Mouse (Mus musculus) right cerebral cortex, adult 2 months (tissue): ENCODE data around the gene Apoh.

Experiments used
- DNase-seq, 2 experiments: peaks; one replicate each; pipeline ENCODE4 v3.0.0; 2021 to 2022; ENCODE audit warnings: low spot score in 2 of 2

Gene Apoh

DNA sequence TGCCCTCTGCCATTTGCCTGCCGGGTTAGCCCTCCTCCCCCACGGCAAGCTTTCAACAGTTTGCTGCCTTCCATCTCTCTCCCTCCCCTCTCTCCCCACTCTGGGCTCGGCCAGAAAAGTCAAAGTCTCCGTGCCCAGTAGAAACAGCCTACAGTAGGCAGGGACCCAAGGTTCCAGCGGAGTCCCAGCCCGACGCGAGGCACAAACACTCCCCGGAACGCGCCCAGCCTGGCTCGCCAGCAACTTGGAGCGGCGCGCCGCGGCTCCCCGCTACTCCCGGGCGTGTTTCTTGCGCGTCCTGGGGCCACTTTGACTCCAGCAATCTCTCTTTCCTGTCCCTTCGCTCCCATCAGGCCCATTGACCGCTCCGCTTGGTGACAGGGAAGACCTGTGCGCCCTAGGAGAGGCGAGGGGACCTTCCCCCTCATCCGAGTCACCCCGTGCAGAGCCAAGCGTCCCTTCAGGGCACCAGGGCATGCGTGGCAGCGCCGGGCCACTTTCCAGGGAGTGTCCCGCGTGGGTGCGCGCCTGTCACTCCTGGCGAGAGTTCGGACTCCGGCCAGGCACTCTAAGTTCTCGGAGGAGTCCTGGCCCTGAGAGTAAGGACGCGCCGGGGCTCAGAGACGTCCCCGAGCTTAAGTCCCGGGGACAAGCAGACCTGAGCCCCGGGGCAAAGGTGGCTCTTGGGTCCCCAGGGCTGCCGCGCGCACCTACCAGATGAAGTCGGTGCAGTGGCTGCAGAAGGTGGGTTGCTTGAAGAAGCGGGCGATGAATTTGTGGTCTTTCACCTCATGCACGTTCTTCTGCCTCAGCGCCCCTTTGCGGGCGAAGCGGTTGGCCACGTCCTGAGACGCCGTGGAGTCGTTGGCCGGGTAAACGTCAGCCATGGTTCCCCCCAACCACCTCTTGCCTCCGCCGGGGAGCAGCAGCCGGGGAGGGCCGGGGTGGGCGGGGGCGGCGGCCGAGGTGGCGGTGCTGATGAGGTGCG, at the start of gene Apoh:
TSS of gene Apoh (plus strand) at position 574 of the 988 bp plus-strand sequence.
- peak; percentile 28 to 43 for DNase-seq

DNA sequence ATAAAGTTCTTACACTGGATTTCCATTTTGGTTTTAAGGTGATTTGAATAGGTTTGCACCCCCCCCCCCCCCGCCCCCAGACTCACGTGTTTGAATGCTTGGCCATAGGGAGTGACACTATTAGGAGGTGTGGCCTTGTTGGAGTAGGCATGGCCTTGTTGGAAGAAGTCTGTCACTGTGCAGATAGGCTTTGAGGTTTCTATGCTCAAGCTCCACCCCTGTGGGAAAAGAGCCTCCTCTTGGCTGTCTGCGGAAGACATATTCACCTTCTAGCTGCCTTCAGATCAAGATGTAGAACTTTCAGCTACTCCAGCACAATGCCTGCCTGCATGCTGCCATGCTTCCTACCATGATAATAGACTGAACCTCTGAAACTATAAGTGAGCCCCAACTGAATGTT, 49.3 kb upstream of the Apoh start:
- no peak for DNase-seq

DNA sequence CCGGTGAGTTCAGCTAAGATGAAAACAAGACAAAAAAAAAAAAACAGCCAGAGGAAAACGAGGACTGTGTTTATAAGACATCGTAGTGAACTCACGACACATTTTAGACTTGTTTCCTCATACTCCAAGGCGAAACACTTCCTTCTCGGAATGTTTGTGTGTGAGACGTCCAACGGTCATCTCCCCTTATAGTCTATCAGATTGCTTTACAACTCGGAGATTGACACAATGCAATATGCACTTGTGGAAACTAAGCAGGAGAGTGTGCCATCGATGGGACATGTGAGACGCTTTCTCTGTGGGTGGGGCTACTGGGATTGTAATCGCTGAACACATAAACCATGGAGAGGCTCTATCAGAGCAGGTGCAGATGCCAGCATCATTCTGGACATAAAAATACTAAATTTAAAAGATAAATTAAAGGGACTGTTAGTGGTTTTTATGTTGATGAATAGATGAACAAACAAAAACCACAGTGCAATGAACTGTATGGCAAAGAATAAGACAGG, 48.8 kb upstream of the Apoh start:
- no peak for DNase-seq

DNA sequence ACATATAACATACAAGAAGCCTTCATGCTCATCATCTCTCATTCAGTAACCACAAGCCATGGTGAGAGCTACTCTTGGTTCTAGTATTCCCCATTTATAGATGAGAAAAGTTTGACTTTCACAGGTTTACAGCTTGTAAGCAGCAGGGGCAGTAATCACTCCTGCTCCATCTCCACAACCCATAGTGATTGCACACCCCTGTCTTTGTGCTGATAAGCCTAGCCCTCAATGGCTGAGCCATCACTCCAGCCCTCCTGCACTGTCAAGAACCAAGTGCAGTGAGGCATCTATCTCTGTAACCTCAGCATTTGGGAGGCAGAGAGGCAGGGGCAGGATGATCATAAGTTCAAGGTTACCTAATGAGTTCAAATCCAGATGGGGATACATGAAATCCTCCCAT, 47.8 kb upstream of the Apoh start:
- no peak for DNase-seq

DNA sequence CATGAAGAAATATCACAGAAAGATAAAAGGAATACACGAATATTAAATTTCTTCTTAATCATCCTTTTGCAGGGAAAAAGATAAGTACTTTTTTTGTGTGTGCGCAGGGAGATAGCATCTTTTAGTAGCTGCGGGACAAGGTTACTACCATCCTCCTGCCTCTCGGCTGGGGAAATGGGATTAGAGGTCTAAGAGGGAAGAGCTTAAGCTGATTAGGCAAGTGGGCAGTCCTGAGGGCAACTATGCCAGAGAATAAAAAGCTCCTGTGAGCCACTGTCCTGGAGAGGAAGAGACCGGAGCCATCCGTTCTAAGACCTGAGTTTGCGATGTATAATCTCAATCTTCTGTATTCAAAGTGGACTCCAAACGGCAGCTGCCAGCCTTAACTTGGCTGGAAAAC, 45.2 kb upstream of the Apoh start:
- DNase-seq: no peak

DNA sequence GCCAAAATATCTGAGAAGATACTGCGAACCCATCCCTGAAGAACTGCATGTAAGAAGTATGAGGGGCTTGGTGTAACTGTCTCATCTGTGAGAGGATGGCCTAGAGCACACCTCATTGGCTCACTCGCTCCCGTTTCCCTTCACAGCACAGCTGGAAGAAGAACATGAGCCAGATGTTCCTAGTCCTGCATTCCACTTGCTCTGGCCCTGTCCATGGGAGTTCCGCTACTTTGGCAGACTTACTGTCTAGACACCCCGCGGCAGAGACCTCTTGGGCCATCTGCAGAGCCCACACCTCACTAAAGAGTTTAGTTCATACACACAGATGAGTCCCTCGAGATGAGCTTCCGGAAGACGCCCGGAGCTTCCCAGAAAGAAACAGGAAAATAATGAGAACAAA, 43.2 kb upstream of the Apoh start:
- no peak for DNase-seq

DNA sequence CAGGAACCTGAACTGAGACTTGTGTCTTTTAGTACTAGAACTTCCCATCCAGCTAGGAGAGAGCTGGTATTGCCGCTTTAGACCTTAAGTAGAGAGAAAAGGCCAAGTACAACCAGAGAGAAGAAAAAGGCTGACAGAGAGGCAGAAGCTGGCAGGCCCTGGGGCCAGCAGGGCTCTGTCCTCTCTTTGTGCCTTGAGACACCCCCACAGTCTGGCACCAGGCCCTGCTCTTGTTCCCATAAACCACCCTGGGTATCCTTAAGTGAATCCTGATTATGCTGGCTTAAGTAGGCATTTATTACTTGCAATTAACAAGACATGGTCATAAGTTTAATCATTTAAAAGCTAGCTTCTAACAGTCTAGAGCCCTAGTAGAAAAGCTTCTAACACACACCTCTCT, 42.7 kb upstream of the Apoh start:
- no peak for DNase-seq

DNA sequence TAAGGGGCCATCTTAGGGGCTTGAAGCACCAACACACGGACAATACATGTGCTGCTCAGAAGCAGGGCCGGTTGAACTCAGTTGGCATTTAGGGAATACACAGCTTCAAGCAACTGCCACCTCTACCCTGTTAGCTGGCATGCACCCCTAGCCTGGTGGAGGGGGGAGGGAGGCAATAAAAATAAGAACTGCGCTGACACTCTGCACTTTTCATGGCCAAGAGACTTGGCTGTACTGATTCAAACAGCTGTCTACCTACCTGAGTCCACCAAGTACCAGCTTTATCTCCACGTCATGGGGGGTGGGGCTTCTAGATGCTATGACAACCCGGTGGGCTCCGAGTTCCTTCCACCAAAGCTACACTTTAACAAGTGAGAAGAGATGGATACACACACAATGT, 42.1 kb upstream of the Apoh start:
- no peak for DNase-seq

DNA sequence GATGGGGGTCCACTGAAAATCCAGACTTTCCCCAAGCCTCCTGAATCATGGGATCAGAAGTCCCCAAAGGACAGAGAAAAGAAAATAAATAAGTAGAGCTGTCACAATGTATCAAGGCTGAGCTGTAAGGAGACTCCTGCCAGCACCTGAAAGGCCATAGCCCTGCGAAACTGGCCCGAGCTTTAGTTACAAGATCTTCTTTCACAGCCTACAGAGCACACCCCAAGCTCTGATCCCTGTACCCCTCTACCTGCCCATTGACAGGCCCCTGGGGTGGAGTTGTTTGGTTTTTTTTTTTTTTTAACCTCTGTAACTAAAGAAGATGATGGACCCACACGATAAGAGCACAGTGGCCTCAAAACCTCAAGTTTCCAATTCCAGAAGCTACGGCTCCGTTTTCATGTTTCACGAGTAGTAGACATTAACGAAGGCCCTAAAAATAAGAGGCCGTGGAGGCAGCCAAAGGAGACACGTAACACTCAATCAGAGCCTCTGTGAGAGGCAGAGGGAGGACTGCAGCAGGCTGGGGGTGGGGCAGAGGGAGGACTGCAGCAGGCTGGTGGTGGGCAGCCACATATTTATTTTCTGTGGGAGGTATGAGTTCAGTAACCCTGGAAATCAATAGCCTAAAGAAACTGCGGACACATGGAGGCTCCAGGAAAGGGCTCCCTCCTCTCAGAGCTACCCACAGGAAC, 41.2 kb upstream of the Apoh start:
- DNase-seq: no peak

DNA sequence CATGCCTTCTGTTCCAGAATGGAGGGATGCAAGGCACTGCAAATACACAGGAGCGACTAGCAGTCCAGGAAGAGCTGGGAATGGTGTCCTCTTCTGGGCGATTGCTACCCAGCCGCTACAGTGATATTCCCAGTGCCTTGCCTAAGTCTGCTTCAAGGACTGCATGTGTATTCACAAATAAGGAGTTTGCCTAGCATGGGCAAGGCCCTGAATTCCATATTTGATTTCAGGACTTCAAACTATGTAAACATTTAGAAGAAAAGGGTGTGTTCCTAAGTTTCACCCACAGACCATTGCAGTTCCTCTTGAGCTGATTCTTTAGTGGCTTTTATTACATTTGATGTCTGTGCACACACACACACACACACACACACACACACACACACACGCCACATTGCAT, 39.4 kb upstream of the Apoh start:
- DNase-seq: no peak

DNA sequence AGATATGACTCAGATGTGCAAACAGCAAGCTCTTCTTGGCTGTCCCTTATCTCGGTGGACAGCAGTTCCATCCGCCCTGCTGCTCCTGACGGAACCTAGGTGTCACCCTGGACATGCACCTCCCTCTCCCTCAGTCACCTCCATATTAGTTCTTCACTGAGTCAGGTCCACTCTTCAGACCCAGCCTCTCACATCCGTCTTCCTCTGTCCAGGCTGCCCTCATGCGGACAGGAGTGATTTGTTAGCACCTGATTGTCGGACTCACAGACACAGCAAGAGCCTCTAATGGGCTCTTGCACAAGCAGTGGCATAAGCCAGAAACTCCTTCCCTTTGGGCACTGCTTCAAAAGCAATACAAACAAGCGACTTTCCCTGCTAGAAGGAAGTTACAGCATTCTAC, 35.9 kb upstream of the Apoh start:
- DNase-seq: no peak

DNA sequence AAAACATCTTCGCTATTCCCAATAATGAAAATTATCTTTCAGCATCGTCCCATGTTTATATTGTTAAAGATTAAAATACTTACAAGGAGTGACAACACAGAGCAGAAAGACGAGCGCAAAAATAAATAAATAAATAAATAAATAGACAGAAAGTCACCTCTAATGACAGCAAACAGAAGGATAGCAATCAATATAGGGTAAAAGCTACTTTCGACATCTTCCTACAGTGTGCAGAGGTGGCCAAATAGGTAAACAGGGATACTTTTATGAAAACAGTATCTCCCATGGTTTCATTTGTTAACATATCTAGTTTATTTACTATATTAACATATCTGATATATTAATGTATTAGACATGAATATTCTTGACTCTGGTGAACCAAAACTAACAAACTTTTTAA, 34.9 kb upstream of the Apoh start:
- no peak for DNase-seq

DNA sequence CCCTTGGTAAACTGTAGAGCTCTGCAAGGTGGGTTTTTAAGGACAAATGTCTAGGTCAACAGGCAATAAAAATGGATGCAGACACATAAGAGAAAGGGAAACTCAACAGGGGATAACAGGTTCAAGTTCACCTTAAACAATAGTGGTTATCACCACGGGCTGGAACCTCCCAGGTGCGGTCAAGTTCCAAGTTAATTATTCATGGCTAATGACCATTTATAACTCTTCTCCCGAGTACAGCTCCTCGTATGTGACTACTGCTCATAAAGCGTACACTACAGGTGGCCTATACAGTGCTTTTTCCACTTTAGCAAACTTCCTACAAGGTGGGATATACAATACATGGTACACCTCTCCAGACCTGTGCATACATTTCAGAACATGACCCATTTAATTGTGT, 33.4 kb upstream of the Apoh start:
- no peak for DNase-seq

DNA sequence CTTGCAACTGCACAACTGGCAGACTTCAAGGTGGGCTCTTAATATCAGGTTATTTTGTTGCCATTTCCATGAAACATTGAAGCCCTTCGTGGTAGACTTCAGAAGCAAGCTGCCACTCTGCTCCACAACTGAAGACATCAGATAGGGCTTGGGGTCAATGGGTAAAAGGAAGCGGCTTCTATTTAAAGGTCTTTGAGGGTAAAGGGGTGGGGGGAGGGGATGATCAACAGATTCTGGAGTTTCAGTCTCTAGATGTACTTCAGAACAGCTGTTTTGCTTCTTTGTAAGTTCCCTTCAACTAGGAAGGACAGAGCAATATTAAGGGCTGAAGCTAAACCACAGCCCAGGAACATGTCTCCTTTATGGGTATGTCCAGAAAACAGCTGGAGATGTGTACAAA, 31.2 kb upstream of the Apoh start:
- DNase-seq: no peak

DNA sequence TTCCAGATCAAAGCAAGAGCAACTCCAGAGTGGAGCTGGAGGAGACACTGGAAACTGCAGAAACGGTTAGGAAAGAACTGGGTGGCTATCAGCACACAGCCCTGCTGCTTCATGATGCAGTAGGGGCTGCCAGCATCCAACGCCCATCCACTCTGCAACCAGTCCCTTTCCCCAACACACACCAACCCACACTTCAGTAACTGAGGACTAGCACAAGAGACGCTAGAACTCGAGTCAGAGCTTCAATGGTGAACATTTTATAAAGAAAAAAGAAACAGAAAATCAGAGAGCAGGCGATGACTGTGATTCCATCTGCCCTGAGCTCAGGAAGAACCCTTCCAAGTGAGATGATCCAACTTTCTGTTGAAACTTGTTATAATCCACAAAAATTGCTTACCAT, 30.6 kb upstream of the Apoh start:
- DNase-seq: no peak

DNA sequence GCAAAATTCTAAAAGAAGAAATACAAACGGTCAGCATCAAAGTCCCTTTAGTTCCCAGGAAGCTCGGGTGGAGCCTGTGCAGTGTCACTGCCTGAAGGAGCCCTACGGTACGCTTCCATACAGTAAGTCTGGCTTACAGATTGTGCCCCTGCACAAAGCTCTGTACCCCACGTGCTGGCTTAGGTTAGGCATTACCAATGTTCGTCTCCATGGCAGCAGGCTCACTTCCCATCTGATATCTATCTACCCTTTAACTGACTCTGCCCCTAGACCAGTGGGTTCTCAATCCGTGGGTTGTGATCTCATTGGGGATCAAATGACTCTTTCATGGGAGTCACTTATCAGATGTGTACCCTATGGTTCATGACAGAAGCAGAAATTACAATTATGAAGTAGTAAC, 27.4 kb upstream of the Apoh start:
- DNase-seq: no peak

DNA sequence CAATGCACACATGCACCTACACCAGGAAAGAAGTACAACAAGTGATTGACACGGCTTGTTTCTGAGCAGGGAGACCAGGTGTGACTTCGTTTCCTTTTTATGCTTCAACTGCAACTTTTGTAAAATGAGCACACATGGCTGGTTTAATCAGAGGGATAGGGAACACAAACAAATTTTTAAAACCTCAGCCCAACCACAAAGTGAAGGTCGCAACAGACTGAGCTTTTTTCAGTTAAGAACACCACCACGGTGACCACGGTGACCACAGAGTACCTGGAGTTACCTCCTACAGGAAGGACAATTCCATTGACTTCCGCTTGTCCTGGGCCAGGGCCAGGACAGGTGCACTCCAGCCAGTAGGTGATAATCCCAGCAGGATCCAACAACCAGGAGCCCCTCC, 25.3 kb upstream of the Apoh start:
- no peak for DNase-seq

DNA sequence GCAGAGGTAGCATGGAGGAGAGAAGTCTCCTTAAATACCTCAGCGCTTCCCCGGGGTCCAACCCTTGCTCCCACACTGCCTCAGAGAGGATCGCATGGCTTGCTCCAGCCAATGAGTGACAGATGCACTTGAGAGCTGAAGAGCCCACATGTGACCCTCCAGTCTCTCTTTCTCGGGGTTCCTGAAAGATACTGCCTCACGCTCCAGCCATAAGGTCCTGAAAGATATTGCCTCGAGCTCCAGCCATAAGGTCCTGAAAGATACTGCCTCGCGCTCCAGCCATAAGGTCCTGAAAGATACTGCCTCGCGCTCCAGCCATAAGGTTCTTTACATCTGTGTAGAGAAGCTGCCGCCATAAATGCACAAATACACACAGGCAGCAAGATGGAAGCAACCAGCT, 24.0 kb upstream of the Apoh start:
- no peak for DNase-seq

DNA sequence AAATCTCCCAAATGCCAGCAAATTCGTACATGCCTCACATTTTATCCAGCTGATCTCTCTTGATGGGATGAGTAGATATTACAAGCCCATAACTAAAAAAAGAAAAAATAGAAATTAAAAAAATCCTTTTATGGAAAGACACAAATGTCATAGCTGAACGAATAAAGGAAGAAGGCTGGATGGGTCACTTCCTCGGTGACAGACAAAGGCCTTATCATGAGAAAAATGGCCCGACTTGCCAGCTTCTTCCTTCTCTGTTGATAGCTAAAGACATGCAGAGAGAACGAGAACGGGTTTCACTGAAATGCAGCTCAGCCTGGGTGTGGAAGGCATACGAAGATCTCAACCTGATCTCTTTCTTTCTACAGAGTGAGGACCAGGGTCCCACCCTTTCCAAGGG, 22.6 kb upstream of the Apoh start:
- no peak for DNase-seq

DNA sequence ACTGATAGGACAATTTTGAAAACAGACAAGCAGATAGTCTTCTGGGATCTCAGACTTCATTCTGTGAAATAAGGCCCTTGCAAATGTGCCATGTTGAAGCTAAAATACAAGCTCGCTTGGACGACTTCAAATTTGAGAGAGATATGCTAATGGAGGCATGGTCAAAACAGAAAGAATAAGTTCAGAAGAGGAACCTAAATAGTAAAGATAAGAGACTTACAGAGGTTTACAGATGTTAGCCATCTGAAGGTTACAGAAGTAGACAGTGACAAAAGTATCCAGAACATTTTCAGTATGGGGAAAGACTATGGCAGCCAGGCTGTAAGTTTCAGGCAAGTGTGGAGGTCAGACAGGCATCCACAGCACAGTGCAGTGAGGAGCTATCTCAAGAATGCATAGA, 21.0 kb upstream of the Apoh start:
- no peak for DNase-seq

DNA sequence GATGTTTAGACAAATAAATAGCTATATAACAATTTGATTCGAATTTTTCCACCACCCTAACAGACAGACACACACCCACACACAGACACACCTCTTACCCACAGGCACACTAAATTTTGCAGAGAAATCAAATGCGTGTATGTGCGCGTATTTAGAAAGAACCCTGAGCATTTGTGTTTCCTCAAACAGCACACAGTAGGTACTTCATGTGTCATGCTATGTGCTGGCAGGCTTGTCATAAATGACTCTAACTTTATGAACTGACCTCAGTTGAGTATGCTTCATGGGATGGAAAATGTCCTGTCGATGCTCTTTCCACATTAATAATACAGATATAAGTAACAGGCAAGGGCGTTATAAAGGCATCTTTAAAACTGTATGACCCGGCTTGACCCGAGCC, 17.2 kb upstream of the Apoh start:
- no peak for DNase-seq

DNA sequence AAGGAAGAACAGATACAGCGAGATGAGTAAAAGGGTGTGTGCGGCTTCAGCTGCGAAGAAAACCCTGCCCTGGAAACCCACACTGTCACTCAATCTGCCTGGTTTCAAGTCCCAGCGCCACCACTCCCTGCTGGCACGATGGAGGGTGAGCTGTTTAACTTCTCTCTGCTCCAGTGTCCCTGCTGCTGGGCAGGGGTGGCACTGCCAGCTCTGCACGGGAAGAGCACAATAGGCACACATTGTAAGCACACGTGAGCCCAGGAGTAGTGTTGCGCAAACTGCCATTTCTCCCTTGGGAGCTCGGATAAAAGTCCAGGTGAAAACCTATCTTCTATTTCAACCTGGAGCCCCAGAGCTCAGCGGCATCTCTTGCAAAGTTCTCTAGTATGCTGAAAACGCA, 12.3 kb upstream of the Apoh start:
- DNase-seq: no peak

DNA sequence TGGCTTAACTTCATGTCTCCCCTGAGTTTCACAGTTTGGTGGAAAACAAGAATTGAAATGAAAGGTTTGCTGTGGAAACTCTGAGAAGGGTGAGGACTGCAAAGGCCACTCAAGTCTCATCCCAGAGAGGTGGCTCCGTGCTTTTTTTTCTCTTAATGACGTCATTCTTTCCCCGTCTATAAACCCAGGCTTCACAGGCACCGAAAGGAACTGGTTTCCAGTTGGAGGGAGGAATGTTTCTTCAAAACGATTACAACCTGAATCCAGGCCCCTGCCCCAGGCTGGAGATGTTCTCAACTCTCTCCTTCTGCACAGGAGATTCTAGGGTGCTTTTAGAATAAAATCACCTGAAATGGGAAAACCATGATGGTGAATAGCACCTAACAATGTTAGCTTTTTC, 10.1 kb upstream of the Apoh start:
- DNase-seq: no peak
